Mouse (Mus musculus): ENCODE results near the gene Atp6v0a4.

DNA sequence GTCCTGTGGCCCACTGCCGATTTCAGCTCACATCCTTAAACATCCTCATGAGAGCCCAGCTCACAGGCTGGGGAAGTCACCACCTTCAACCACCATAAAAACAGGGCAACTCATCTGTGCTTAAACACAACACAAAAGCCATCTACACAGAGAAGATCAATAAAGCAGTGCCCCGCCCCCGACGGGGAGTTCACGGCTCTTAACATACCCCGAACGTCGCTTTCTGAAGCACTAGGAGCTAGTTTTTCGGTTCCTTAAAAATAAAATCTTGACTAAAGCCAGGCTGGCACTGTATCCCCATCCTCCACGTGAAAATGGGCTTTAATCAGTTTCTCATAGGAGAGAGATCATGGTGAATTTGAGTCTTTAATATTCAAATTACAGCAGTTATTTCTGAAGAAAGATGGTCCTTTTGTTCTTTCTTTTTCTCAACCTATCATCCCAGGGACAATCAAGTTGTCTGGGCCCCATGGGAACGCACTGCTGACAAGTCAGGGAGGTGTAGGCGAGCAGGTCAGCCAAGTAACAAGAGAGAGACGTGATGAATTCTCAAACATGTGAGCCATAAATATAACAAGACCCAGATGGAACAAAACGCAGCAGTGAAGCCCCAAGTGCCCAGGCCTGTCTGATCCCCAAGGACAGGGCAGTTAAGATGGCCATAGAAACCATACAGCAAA, 38.6 kb upstream of the Atp6v0a4 start:
- TF ChIP-seq EP300 (optimal IDR thresholded peaks at IDR 0.05) (no peak), CTCF (IDR thresholded peaks at IDR 0.05; ENCODE audit: low read depth) (no peak)

Measured in stomach, postnatal 0 days (tissue).